Comparison of ENCODE assay signal across 9 mouse cellular contexts in the genomic region with DNA sequence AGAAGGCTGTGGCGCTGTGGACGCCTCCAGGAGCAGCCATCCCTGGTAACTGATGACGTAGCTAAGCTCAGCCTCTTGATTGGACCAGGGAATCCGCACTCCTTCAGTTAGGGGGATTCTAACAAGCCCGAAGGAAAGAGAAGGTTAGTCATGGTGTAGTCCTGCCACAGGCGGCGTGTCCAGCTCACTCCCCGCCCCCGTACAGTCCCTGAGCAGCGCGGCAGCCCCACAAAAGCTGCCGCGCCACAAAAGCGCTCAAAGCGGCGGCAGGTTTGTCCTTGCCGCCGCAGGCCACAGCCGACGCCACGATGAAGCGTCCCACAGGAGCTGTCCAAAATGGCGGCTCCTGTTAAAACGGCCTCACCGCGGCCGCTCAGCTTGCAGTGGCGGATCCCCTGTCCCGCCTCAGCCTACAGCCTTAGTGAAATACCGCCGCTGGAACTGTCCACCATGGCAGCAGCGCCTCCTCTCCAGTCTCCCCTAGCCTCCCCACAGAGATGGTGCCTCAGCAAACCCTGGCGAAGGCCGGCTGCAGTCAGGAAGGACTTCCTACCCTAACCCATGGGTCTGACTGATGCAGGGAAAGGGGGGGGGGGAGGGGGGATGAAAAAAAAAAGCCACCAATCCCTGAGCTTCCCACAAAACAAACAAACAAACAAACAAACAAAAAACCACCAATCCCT. TPM values are rescaled to one million over a fixed set of nuclear protein-coding genes. Genes with fewer than 3 reads are reported as not detected.
DNase-seq lines count a peak whose midpoint lies in the region; ATAC-seq and TF ChIP-seq lines count a peak whose summit lies in the region.
"Had no signal": no experiment of that assay in that cellular context is flagged by ENCODE, and none has a peak within 500 bp of the region (broad histone marks: within the 10 kb centered on the region; RNA-seq: fewer than 3 reads in every experiment).

A gene (plus strand): TSS at position 110 of the 683 bp plus-strand sequence.

- DNase-seq in B cell, adult 2 months = peak; percentile 85
- peak; percentile 64 for DNase-seq in heart, postnatal 0 days (ENCODE audit: low spot score)
- peak; percentile 81 to 86 for DNase-seq in kidney, postnatal 36 days
- DNase-seq in liver, embryonic 14.5 days (ENCODE audit: low read depth in 3 of 3, low spot score in 3 of 3) = peak; percentile 22 to 27 (median 26)
- DNase-seq in neural tube, embryonic 11.5 days (ENCODE audit: low spot score) = peak; percentile 83

- H3K27ac ChIP-seq in brown adipose tissue, adult 24 weeks (replicated peaks; ENCODE audit: low read depth, low read length) = peak within 1 kb of the TSS; percentile 50
- peak within 1 kb of the TSS; percentile 97 for H3K27ac ChIP-seq in forebrain, embryonic 12.5 days
- H3K27ac ChIP-seq in heart, postnatal 0 days (ENCODE audit: low read depth) = peak within 1 kb of the TSS; percentile 40; the same call in 1 of the 2 replicates
- no peak within 1 kb of the TSS for H3K27ac ChIP-seq in liver, embryonic 14.5 days
- H3K27ac ChIP-seq in neural tube, embryonic 11.5 days (ENCODE audit: low read depth, low read length) = peak within 1 kb of the TSS; percentile 94
- H3K27ac ChIP-seq in stomach, embryonic 16.5 days (ENCODE audit: low read length) = peak within 1 kb of the TSS; percentile 73; the same call in 1 of the 2 replicates

- no peaks in the 10 kb centered on the region for H3K27me3 ChIP-seq in forebrain, embryonic 12.5 days
- H3K27me3 ChIP-seq in heart, postnatal 0 days (ENCODE audit: control insufficient read depth, insufficient read depth, low read length) = no peaks in the 10 kb centered on the region
- H3K27me3 ChIP-seq in liver, embryonic 14.5 days (ENCODE audit: control insufficient read depth, insufficient read depth, low read length) = peaks cover 2% of the 10 kb centered on the region; the same call in 1 of the 2 replicates
- H3K27me3 ChIP-seq in neural tube, embryonic 11.5 days (ENCODE audit: control insufficient read depth, insufficient read depth, low read length) = no peaks in the 10 kb centered on the region
- H3K27me3 ChIP-seq in stomach, embryonic 16.5 days (ENCODE audit: control insufficient read depth, insufficient read depth, low read length) = no peaks in the 10 kb centered on the region

- ATAC-seq in forebrain, embryonic 12.5 days (ENCODE audit: low FRiP score) = peak; percentile 99
- ATAC-seq in heart, postnatal 0 days (ENCODE audit: insufficient read depth, low read depth) = peak; percentile 88
- ATAC-seq in liver, embryonic 14.5 days (ENCODE audit: insufficient read depth) = peak; percentile 77
- ATAC-seq in neural tube, embryonic 11.5 days (ENCODE audit: insufficient read depth, low FRiP score, low TSS enrichment) = peak; percentile 97
- ATAC-seq in stomach, embryonic 16.5 days (ENCODE audit: insufficient read depth, low FRiP score) = peak; percentile 94

- H3K4me3 ChIP-seq in brown adipose tissue, adult 24 weeks (ENCODE audit: insufficient read depth, low read depth, low read length) = peak within 1 kb of the TSS; percentile 66
- H3K4me3 ChIP-seq in forebrain, embryonic 12.5 days (replicated peaks) = peak within 1 kb of the TSS; percentile 58
- H3K4me3 ChIP-seq in heart, postnatal 0 days (ENCODE audit: low read depth, low read length) = peak within 1 kb of the TSS; percentile 50
- H3K4me3 ChIP-seq in liver, embryonic 14.5 days (ENCODE audit: insufficient read depth in 1 of 2, low read depth in 2 of 2, low read length in 2 of 2) = peak within 1 kb of the TSS; percentile 43 to 51
- H3K4me3 ChIP-seq in neural tube, embryonic 11.5 days (ENCODE audit: low read depth, low read length) = peak within 1 kb of the TSS; percentile 60
- peak within 1 kb of the TSS; percentile 62 for H3K4me3 ChIP-seq in stomach, embryonic 16.5 days (replicated peaks; ENCODE audit: low read length)

- H3K9me3 ChIP-seq in forebrain, embryonic 12.5 days = no peaks in the 10 kb centered on the region
- no peaks in the 10 kb centered on the region for H3K9me3 ChIP-seq in heart, postnatal 0 days (replicated peaks; ENCODE audit: control insufficient read depth, low read length)
- H3K9me3 ChIP-seq in liver, embryonic 14.5 days (ENCODE audit: control insufficient read depth, low read length) = no peaks in the 10 kb centered on the region
- no peaks in the 10 kb centered on the region for H3K9me3 ChIP-seq in neural tube, embryonic 11.5 days (ENCODE audit: control insufficient read depth, low read length)
- H3K9me3 ChIP-seq in stomach, embryonic 16.5 days (replicated peaks; ENCODE audit: control insufficient read depth, low read length) = no peaks in the 10 kb centered on the region
- H3K9me3 ChIP-seq: G1E had no signal

- TF ChIP-seq EP300 in heart, postnatal 0 days (IDR thresholded peaks at IDR 0.05; ENCODE audit: low read depth) = no peak
- TF ChIP-seq EP300 in liver, embryonic 14.5 days (IDR thresholded peaks at IDR 0.05; ENCODE audit: low read depth) = no peak

- 2% methylated on average over 34 of the region's 34 CpGs for WGBS in forebrain, embryonic 12.5 days
- 7% methylated on average over 34 of the region's 34 CpGs for WGBS in heart, postnatal 0 days
- WGBS in liver, embryonic 14.5 days (ENCODE audit: insufficient replicate concordance) = 8% methylated on average over 34 of the region's 34 CpGs
- WGBS in neural tube, embryonic 11.5 days = 7% methylated on average over 34 of the region's 34 CpGs
- WGBS in stomach, embryonic 16.5 days = 10% methylated on average over 34 of the region's 34 CpGs

- no peak for TF ChIP-seq CTCF in heart, postnatal 0 days (IDR thresholded peaks at IDR 0.05; ENCODE audit: low read depth)
- no peak for TF ChIP-seq CTCF in liver, embryonic 14.5 days (IDR thresholded peaks at IDR 0.05; ENCODE audit: low read depth)

- no peaks in the 10 kb centered on the region for H3K4me1 ChIP-seq in brown adipose tissue, adult 24 weeks (ENCODE audit: control insufficient read depth, insufficient read depth, insufficient read length, low read length)
- H3K4me1 ChIP-seq in forebrain, embryonic 12.5 days = peaks cover 10% of the 10 kb centered on the region
- no peaks in the 10 kb centered on the region for H3K4me1 ChIP-seq in heart, postnatal 0 days (ENCODE audit: control insufficient read depth, insufficient read depth)
- no peaks in the 10 kb centered on the region for H3K4me1 ChIP-seq in liver, embryonic 14.5 days (replicated peaks; ENCODE audit: control insufficient read depth in 2 of 2, insufficient read depth in 2 of 2, low read length in 1 of 2)
- H3K4me1 ChIP-seq in neural tube, embryonic 11.5 days (ENCODE audit: control insufficient read depth, insufficient read depth, low read length) = no peaks in the 10 kb centered on the region
- H3K4me1 ChIP-seq in stomach, embryonic 16.5 days (ENCODE audit: control insufficient read depth, insufficient read depth, low read length) = no peaks in the 10 kb centered on the region

- H3K36me3 ChIP-seq in forebrain, embryonic 12.5 days (replicated peaks) = no peaks in the 10 kb centered on the region
- H3K36me3 ChIP-seq in heart, postnatal 0 days (replicated peaks; ENCODE audit: control insufficient read depth, insufficient read depth, low read length) = no peaks in the 10 kb centered on the region
- H3K36me3 ChIP-seq in liver, embryonic 14.5 days (replicated peaks; ENCODE audit: control insufficient read depth, insufficient read depth, low read depth) = no peaks in the 10 kb centered on the region
- no peaks in the 10 kb centered on the region for H3K36me3 ChIP-seq in neural tube, embryonic 11.5 days (ENCODE audit: control insufficient read depth, insufficient read depth, low read length)
- H3K36me3 ChIP-seq in stomach, embryonic 16.5 days (ENCODE audit: control insufficient read depth, insufficient read depth, low read length) = no peaks in the 10 kb centered on the region
- H3K36me3 ChIP-seq: G1E had no signal

- peak within 1 kb of the TSS; percentile 76 for H3K9ac ChIP-seq in forebrain, embryonic 12.5 days
- H3K9ac ChIP-seq in heart, postnatal 0 days (replicated peaks; ENCODE audit: low read depth, low read length) = peak within 1 kb of the TSS; percentile 55
- no peak within 1 kb of the TSS for H3K9ac ChIP-seq in liver, embryonic 14.5 days (replicated peaks)
- H3K9ac ChIP-seq in neural tube, embryonic 11.5 days (ENCODE audit: low read length) = peak within 1 kb of the TSS; percentile 89
- peak within 1 kb of the TSS; percentile 80 for H3K9ac ChIP-seq in stomach, embryonic 16.5 days (ENCODE audit: low read length)

- H3K4me2 ChIP-seq in forebrain, embryonic 12.5 days = peak within 1 kb of the TSS; percentile 64
- H3K4me2 ChIP-seq in heart, postnatal 0 days (ENCODE audit: low read depth, low read length) = peak within 1 kb of the TSS; percentile 79
- peak within 1 kb of the TSS; percentile 64 for H3K4me2 ChIP-seq in liver, embryonic 14.5 days (ENCODE audit: low read depth)
- H3K4me2 ChIP-seq in neural tube, embryonic 11.5 days (ENCODE audit: low read depth) = peak within 1 kb of the TSS; percentile 65
- peak within 1 kb of the TSS; percentile 79 for H3K4me2 ChIP-seq in stomach, embryonic 16.5 days (ENCODE audit: low read depth, low read length)

RNA-seq across cellular contexts. Expression of the gene that starts here (rescaled TPM):
- not detected in 2 replicates for polyA plus RNA-seq in brown adipose tissue, adult 24 weeks (2012; ENCODE audit: insufficient read depth, insufficient read length, missing spikeins)
- 2.4 and 2.6 TPM in 2 replicates for polyA plus RNA-seq in forebrain, embryonic 12.5 days (2016; fragmentation: Nextera tagmentation; extraction: Ambion mirVana)
- total RNA-seq in heart, postnatal 0 days (2014; rRNA removed; ENCODE audit: low replicate concordance) = not detected in 2 replicates
- 0.41 and 0.62 TPM in 2 replicates for polyA plus RNA-seq in heart, postnatal 0 days (2015; fragmentation: Nextera tagmentation; extraction: Ambion mirVana)
- polyA plus RNA-seq in liver, embryonic 14.5 days (2012; rRNA removed) = 0.03 and 0.17 TPM in 2 replicates
- 0.08 and 0.66 TPM in 2 replicates for polyA plus RNA-seq in liver, embryonic 14.5 days (2014; fragmentation: Nextera tagmentation; extraction: Ambion mirVana)
- polyA plus RNA-seq in neural tube, embryonic 11.5 days (2014; fragmentation: Nextera tagmentation; extraction: Ambion mirVana) = 1.3 and 1.7 TPM in 2 replicates
- 1.8 TPM in 2 replicates for polyA plus RNA-seq in stomach, embryonic 16.5 days (2015; fragmentation: Nextera tagmentation; extraction: Ambion mirVana)
- polyA plus RNA-seq: G1E had no signal

Comparison
In these comparisons a context has a peak if more than half of its experiments do, and no peak if none do; other contexts are left out.
1. Peak in DNase-seq, ATAC-seq, H3K4me3 ChIP-seq, H3K27ac ChIP-seq, H3K9ac ChIP-seq and H3K4me2 ChIP-seq in heart, postnatal 0 days; RNA of the gene not detected or under 1 TPM.
2. Peak in DNase-seq, ATAC-seq, H3K4me3 ChIP-seq and H3K4me2 ChIP-seq in liver, embryonic 14.5 days; RNA of the gene not detected or under 1 TPM.
3. DNase-seq: peak in every context shown above with its lines; median percentile 85 in B cell, adult 2 months; 84 in kidney, postnatal 36 days; 83 in neural tube, embryonic 11.5 days; 64 in heart, postnatal 0 days; 26 in liver, embryonic 14.5 days.